Mouse (Mus musculus) left cerebral cortex, adult 9 months (tissue): ENCODE data around the gene Cmas.

Experiments
- DNase-seq, 2 experiments: peaks; one replicate each; pipeline ENCODE4 v3.0.0; 2022; ENCODE audit warnings: low spot score in 2 of 2

Gene Cmas

GRCm38 (mm10) chr6:142752331-142753246, 3.9 kb upstream of the Cmas start:
- DNase-seq: no peak

- DNase-seq: no peak
These were observed 964 bp downstream of the Cmas start for GRCm38 (mm10) chr6:142757334-142757965.

GRCm38 (mm10) chr6:142757976-142758375, 1.5 kb downstream of the Cmas start:
- DNase-seq: no peak

- DNase-seq: no peak
These were observed 2.1 kb downstream of the Cmas start for GRCm38 (mm10) chr6:142758562-142758961.

- no peak for DNase-seq
These were observed 3.1 kb downstream of the Cmas start for GRCm38 (mm10) chr6:142759633-142760032.

- no peak for DNase-seq
These were observed 8.4 kb downstream of the Cmas start for GRCm38 (mm10) chr6:142764933-142765332.

- DNase-seq: no peak
These were observed 10.8 kb downstream of the Cmas start for GRCm38 (mm10) chr6:142767305-142767704.

GRCm38 (mm10) chr6:142769896-142770295, 13.4 kb downstream of the Cmas start:
- no peak for DNase-seq

- DNase-seq: no peak
These were observed 15.2 kb downstream of the Cmas start for GRCm38 (mm10) chr6:142771643-142772042.

GRCm38 (mm10) chr6:142773566-142773965, 17.1 kb downstream of the Cmas start:
- no peak for DNase-seq

GRCm38 (mm10) chr6:142776935-142777334, 20.4 kb downstream of the Cmas start:
- DNase-seq: no peak

GRCm38 (mm10) chr6:142779045-142779811, 22.7 kb downstream of the Cmas start:
- peak in 1 of 2 experiments; percentile 65 for DNase-seq

- DNase-seq: no peak
These were observed 23.5 kb downstream of the Cmas start for GRCm38 (mm10) chr6:142779812-142780573.

- no peak for DNase-seq
These were observed 24.1 kb downstream of the Cmas start for GRCm38 (mm10) chr6:142780574-142781033.

- no peak for DNase-seq
These were observed 24.8 kb downstream of the Cmas start for GRCm38 (mm10) chr6:142781286-142781685.

- peak in 1 of 2 experiments; percentile 37 for DNase-seq
These were observed 28.9 kb downstream of the Cmas start for GRCm38 (mm10) chr6:142785343-142785742.

- no peak for DNase-seq
These were observed 29.6 kb downstream of the Cmas start for GRCm38 (mm10) chr6:142786106-142786505.

- DNase-seq: no peak
These were observed 31.8 kb downstream of the Cmas start for GRCm38 (mm10) chr6:142788042-142788987.

GRCm38 (mm10) chr6:142789736-142790135, 33.2 kb downstream of the Cmas start:
- no peak for DNase-seq
